Mouse (Mus musculus) heart, adult 2 months (tissue): ENCODE measurements at regions not wholly inside any gene's neighbourhood (a gene's known extent, or its start where the extent isn't known, plus 50 kb on each side); places are given as distances from the start of the nearest gene placed in this dataset.

Experiments
- EP300 ChIP-seq: fragments of 200-500 bp; IDR thresholded peaks from 2 replicates; pipeline ENCODE4 v1.6.1; 2011; ENCODE audit warnings: low read depth, low read length, control low read depth; ENCODE audit not compliant: insufficient read depth
- POLR2A ChIP-seq: fragments of 200-500 bp; IDR thresholded peaks from 2 replicates; pipeline ENCODE4 v1.6.1; 2011; ENCODE audit warnings: mild to moderate bottlenecking, low read depth, low read length, control low read depth; ENCODE audit not compliant: insufficient read depth

- no peak for TF ChIP-seq EP300
- TF ChIP-seq POLR2A, result no peak
These were observed 587.5 kb upstream of the Arrdc3 start for GRCm38 (mm10) chr13:80295723-80296122.
